Mouse (Mus musculus): ENCODE data around the gene Wap. TPM values are rescaled to one million over a fixed set of nuclear protein-coding genes. Genes with fewer than 3 reads are reported as not detected.

Gene Wap
- total and polyA plus RNA-seq, 3 experiments = not detected

DNA sequence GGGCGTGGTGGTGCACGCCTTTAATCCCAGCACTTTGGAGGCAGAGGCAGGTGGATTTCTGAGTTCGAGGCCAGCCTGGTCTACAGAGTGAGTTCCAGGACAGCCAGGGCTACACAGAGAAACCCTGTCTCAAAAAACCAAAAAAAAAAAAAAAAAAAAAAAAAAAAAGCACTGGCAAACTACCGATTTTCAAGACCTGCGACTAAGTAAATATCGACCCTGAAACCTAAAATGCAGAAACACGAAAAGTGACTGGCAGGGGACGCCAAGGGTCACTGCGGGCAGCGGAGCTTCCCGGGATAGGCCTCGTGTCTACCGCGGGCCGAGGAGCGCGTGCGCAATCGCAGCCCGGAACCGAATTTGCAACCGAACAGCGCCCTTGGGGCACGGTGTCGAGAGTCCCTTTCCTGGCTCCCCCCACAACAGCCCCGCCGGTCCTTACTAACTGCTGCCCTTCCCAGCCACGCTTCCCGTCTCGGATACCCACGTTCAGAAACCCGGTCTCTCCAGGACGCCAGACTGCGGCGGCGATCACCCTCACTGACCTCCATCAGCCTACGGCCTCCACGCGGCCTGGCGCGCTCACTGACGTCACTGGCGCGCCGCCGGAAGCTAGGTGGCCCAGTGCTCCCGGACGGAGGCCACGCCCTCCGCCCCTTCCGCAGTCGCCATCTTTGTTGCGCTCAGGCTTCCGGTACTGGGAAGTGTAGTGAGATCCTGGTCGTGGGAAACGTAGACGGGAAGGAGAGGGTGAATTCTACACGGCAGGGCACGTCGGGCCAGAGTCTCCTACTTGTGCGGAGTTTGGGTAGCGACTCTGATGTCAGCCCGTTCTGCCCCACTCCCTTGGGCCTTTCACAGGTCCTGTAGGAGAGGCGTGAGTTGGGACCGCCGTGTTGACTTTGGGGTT lies 12.7 kb downstream of the Wap start, which contains the start of gene Tbrg4:
Gene Tbrg4, minus strand, starts transcription at position 590 of the 910 bp plus-strand sequence.
- DNase-seq (ENCODE audit: extremely low read depth) = peak; percentile 97
- Histone ChIP-seq H3K4me2 (ENCODE audit: insufficient read depth, low read depth, poor library complexity, severe bottlenecking) (peak within 1 kb of the TSS; percentile 86), H3K9ac (ENCODE audit: insufficient read depth, low read depth) (peak within 1 kb of the TSS; percentile 83), H3K4me1 (ENCODE audit: control insufficient read depth in 1 of 2, insufficient read depth in 2 of 2) (peaks cover 15 to 42% of the 10 kb centered on the region in 2 experiments), H3K36me3 (replicated peaks in 1 of 2; ENCODE audit: control insufficient read depth in 1 of 2, insufficient read depth in 1 of 2, low read length in 1 of 2) (peaks cover 30 to 41% of the 10 kb centered on the region in 2 experiments), H3K27me3 (replicated peaks) (no peaks in the 10 kb centered on the region), H3K9me3 (replicated peaks; ENCODE audit: low read length) (no peaks in the 10 kb centered on the region), H3K79me2 (replicated peaks; ENCODE audit: control insufficient read depth, extremely low read depth, insufficient read depth, poor library complexity, severe bottlenecking) (peaks cover 45% of the 10 kb centered on the region), H3K27ac (ENCODE audit: insufficient read depth, low read depth) (peak within 1 kb of the TSS; percentile 69), H3K4me3 (replicated peaks in 1 of 3; ENCODE audit: low read depth in 2 of 3, low read length in 2 of 3, poor library complexity in 1 of 3) (peak within 1 kb of the TSS; percentile 60 to 86 (median 81))
- in situ Hi-C loops (cut with MboI; ENCODE audit: low pct_ligation_motif_present, low pct_unique_long_range_greater_than_20kb, low sequenced_read_pairs) = no loop called here
- TF ChIP-seq SMC3 (IDR thresholded peaks at IDR 0.05; ENCODE audit: low read depth, low read length) (no peak), TCF12 (IDR thresholded peaks at IDR 0.05; ENCODE audit: low read depth, low read length) (peak; percentile 93), MXI1 (IDR thresholded peaks at IDR 0.05; ENCODE audit: low read depth, low read length) (peak; percentile 99), ETS1 (conservative IDR thresholded peaks at IDR 0.05; ENCODE audit: low read depth, low read length) (no peak; the same call in none of the 2 replicates), ZKSCAN1 (IDR thresholded peaks at IDR 0.05; ENCODE audit: borderline replicate concordance, low read depth, low read length) (no peak), NELFE (IDR thresholded peaks at IDR 0.05; ENCODE audit: low read depth, low read length) (peak; percentile 95), E2F4 (IDR thresholded peaks at IDR 0.05; ENCODE audit: insufficient replicate concordance, low read depth, low read length) (no peak), ZC3H11A (IDR thresholded peaks at IDR 0.05; ENCODE audit: low read depth, low read length) (no peak), GABPA (IDR thresholded peaks at IDR 0.05; ENCODE audit: insufficient replicate concordance, low read depth, low read length) (peak; percentile 45; the same call in 1 of the 2 replicates), MYC (IDR thresholded peaks at IDR 0.05; ENCODE audit: low read depth, low read length) (peak; percentile 98), JUN (IDR thresholded peaks at IDR 0.05; ENCODE audit: insufficient read depth, low read depth, low read length) (0 out of 2 replicates have a peak, but pooled peaks have one; percentile 11), CHD2 (IDR thresholded peaks at IDR 0.05; ENCODE audit: low read length) (peak; percentile 35; the same call in 1 of the 2 replicates), PAX5 (IDR thresholded peaks at IDR 0.05; ENCODE audit: low read length) (no peak), RCOR1 (conservative IDR thresholded peaks at IDR 0.05; ENCODE audit: low read depth, low read length) (no peak), CTCF (conservative IDR thresholded peaks at IDR 0.05 in 1 of 2, IDR thresholded peaks at IDR 0.05 in 1 of 2; ENCODE audit: low read depth in 2 of 2, low read length in 2 of 2) (no peak), MEF2A (IDR thresholded peaks at IDR 0.05; ENCODE audit: borderline replicate concordance, low read depth, low read length) (peak; percentile 56), ZMIZ1 (IDR thresholded peaks at IDR 0.05; ENCODE audit: low read depth, low read length) (peak; percentile 92), HCFC1 (IDR thresholded peaks at IDR 0.05; ENCODE audit: low read depth, low read length) (peak; percentile 95), IRF4 (IDR thresholded peaks at IDR 0.05; ENCODE audit: low read depth, low read length) (peak; percentile 72; the same call in 1 of the 2 replicates), SIN3A (IDR thresholded peaks at IDR 0.05; ENCODE audit: low read length) (peak; percentile 97), ELF1 (IDR thresholded peaks at IDR 0.05; ENCODE audit: low read depth, low read length) (peak; percentile 98), RAD21 (IDR thresholded peaks at IDR 0.05; ENCODE audit: low read depth, low read length) (no peak), BHLHE40 (IDR thresholded peaks at IDR 0.05; ENCODE audit: low read depth, low read length) (no peak), MAZ (IDR thresholded peaks at IDR 0.05; ENCODE audit: low read depth, low read length) (peak; percentile 65; the same call in 1 of the 2 replicates), CHD1 (IDR thresholded peaks at IDR 0.05; ENCODE audit: low read depth, low read length) (peak; percentile 43), USF2 (conservative IDR thresholded peaks at IDR 0.05; ENCODE audit: low read depth, low read length) (no peak), EP300 (IDR thresholded peaks at IDR 0.05; ENCODE audit: low read length) (no peak), UBTF (IDR thresholded peaks at IDR 0.05; ENCODE audit: low read depth, low read length) (0 out of 2 replicates have a peak, but pooled peaks have one; percentile 25), MAFK (IDR thresholded peaks at IDR 0.05; ENCODE audit: insufficient replicate concordance, low read length) (no peak), MAX (IDR thresholded peaks at IDR 0.05; ENCODE audit: low read length) (peak; percentile 99), KAT2A (IDR thresholded peaks at IDR 0.05; ENCODE audit: insufficient replicate concordance, low read length) (peak; percentile 93; the same call in 1 of the 2 replicates), NRF1 (IDR thresholded peaks at IDR 0.05; ENCODE audit: low read depth, low read length) (peak; percentile 88), POLR2AphosphoS2 (IDR thresholded peaks at IDR 0.05; ENCODE audit: low read depth, low read length) (peak; percentile 92), POLR2A (IDR thresholded peaks at IDR 0.05; ENCODE audit: low read depth, low read length) (peak; percentile 95), TBP (conservative IDR thresholded peaks at IDR 0.05; ENCODE audit: low read depth, low read length) (peak; percentile 70; the same call in 1 of the 2 replicates), JUND (conservative IDR thresholded peaks at IDR 0.05; ENCODE audit: low read depth, low read length) (no peak), ZNF384 (IDR thresholded peaks at IDR 0.05; ENCODE audit: low read depth, low read length) (peak; percentile 82), USF1 (IDR thresholded peaks at IDR 0.05; ENCODE audit: low read depth, low read length) (peak; percentile 11; the same call in 1 of the 2 replicates)
- dilution Hi-C loops (cut with MboI; ENCODE audit: extremely low pct_ligation_motif_present, extremely low pct_unique_long_range_greater_than_20kb, low sequenced_read_pairs) = no loop called here

Measured in CH12.LX (cell line).